Mouse (Mus musculus): ENCODE measurements around the gene Fam3c. TPM values are rescaled to one million over a fixed set of nuclear protein-coding genes. Genes with fewer than 3 reads are reported as not detected.
A peak's percentile ranks its signal among the peaks of the same experiment; 100 is the strongest.

Fam3c gene
- polyA plus RNA-seq, 1 experiment from 2014 or later = 42.7 TPM

GRCm38 (mm10) chr6:22359019-22359418 is 3.0 kb upstream of the Fam3c start:
- Histone ChIP-seq H3K36me3 (ENCODE audit: control insufficient read depth, insufficient read depth) (no peaks in the 10 kb centered on the region), H3K9me3 (replicated peaks; ENCODE audit: control insufficient read depth, low read length) (0 out of 2 replicates have a peak, but pooled peaks cover 2% of the 10 kb centered on the region), H3K4me3 (ENCODE audit: low read length) (no peak overlapping the region), H3K27me3 (ENCODE audit: control insufficient read depth, insufficient read depth, low read length) (no peaks in the 10 kb centered on the region), H3K4me1 (ENCODE audit: control insufficient read depth, insufficient read depth, low read length) (0 out of 2 replicates have a peak, but pooled peaks cover 3% of the 10 kb centered on the region), H3K27ac (ENCODE audit: low read length) (no peak overlapping the region), H3K9ac (ENCODE audit: low read length) (no peak overlapping the region), H3K4me2 (ENCODE audit: low read depth, low read length) (no peak overlapping the region)
- ATAC-seq (replicated peaks; ENCODE audit: extremely low read depth, insufficient read depth, low FRiP score) = no peak
- WGBS = 47% methylated on average over 1 of the region's 1 CpGs

DNA sequence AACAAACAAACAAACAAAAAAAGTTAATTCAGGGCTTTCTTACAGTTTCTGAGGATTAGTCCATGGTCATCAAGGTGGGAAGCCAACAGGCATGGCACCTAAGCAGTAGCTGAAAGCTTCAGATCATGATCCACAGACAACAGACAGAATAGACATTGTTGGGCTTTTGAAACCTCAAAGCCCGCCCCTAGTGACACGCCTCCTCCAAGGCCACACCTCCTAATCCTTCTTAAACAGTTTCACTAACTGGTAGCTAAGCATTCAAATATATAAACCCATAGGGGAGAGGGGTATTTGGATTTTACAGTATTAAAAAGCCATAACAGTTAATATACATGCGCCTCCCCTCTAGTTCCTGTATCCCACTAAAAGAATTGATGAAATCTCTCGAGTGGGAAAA is 1.3 kb upstream of the Fam3c start:
- 93% methylated on average over 4 of the region's 4 CpGs for WGBS
- Histone ChIP-seq H3K4me1 (ENCODE audit: control insufficient read depth, insufficient read depth, low read length) (0 out of 2 replicates have a peak, but pooled peaks cover 3% of the 10 kb centered on the region), H3K9ac (ENCODE audit: low read length) (no peak overlapping the region)

GRCm38 (mm10) chr6:22355396-22356085 is 502 bp downstream of the Fam3c start:
- ATAC-seq (replicated peaks; ENCODE audit: extremely low read depth, insufficient read depth, low FRiP score) = no peak; the same call in 1 of the 2 replicates
- peak overlapping the region; percentile 83 for H3K4me3 ChIP-seq (ENCODE audit: low read length)
- H3K4me1 ChIP-seq (ENCODE audit: control insufficient read depth, insufficient read depth, low read length) = peaks cover 3% of the 10 kb centered on the region; the same call in 1 of the 2 replicates
- peak overlapping the region; percentile 75 for H3K4me2 ChIP-seq (ENCODE audit: low read depth, low read length)
- 0 out of 2 replicates have a peak, but pooled peaks cover 2% of the 10 kb centered on the region for H3K9me3 ChIP-seq (replicated peaks; ENCODE audit: control insufficient read depth, low read length)
- 2% methylated on average over 50 of the region's 62 CpGs for WGBS
- H3K27ac ChIP-seq (ENCODE audit: low read length) = peak overlapping the region; percentile 68
- H3K27me3 ChIP-seq (ENCODE audit: control insufficient read depth, insufficient read depth, low read length) = no peaks in the 10 kb centered on the region
- no peaks in the 10 kb centered on the region for H3K36me3 ChIP-seq (ENCODE audit: control insufficient read depth, insufficient read depth)
- peak overlapping the region; percentile 85 for H3K9ac ChIP-seq (ENCODE audit: low read length)

More for the DNA sequence above, 1.3 kb upstream of the Fam3c start:
- 0 out of 2 replicates have a peak, but pooled peaks cover 2% of the 10 kb centered on the region for H3K9me3 ChIP-seq (replicated peaks; ENCODE audit: control insufficient read depth, low read length)
- no peaks in the 10 kb centered on the region for H3K36me3 ChIP-seq (ENCODE audit: control insufficient read depth, insufficient read depth)
- H3K27me3 ChIP-seq (ENCODE audit: control insufficient read depth, insufficient read depth, low read length) = no peaks in the 10 kb centered on the region
- no peak overlapping the region for H3K4me3 ChIP-seq (ENCODE audit: low read length)
- no peak overlapping the region for H3K4me2 ChIP-seq (ENCODE audit: low read depth, low read length)
- ATAC-seq (replicated peaks; ENCODE audit: extremely low read depth, insufficient read depth, low FRiP score) = no peak
- no peak overlapping the region for H3K27ac ChIP-seq (ENCODE audit: low read length)

DNA sequence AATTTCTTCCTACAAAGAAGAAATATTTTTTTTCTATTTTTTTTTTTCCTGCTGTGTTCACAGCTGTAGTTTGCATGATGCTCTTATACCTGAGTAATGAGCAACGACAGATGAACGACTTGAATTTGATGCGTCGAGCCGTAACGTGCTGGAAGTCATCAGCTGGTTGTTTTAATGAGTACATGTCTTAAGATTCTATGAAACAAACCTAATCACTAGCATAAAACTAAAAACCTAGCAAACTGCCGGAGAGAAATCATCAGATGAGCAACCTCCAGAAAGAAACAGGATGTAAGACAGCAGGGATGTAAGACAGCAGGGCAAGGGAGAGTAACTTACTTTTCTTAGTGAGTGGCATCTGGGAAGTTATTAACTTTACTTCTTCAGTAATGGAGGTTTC is 1.4 kb downstream of the Fam3c start:
- H3K4me3 ChIP-seq (ENCODE audit: low read length) = peak overlapping the region; percentile 83; the same call in 1 of the 2 replicates
- WGBS = 84% methylated on average over 7 of the region's 7 CpGs
- H3K9me3 ChIP-seq (replicated peaks; ENCODE audit: control insufficient read depth, low read length) = 0 out of 2 replicates have a peak, but pooled peaks cover 2% of the 10 kb centered on the region
- no peaks in the 10 kb centered on the region for H3K36me3 ChIP-seq (ENCODE audit: control insufficient read depth, insufficient read depth)
- no peak overlapping the region for H3K9ac ChIP-seq (ENCODE audit: low read length)
- no peak for ATAC-seq (replicated peaks; ENCODE audit: extremely low read depth, insufficient read depth, low FRiP score)
- no peaks in the 10 kb centered on the region for H3K27me3 ChIP-seq (ENCODE audit: control insufficient read depth, insufficient read depth, low read length)
- no peak overlapping the region for H3K27ac ChIP-seq (ENCODE audit: low read length)
- H3K4me2 ChIP-seq (ENCODE audit: low read depth, low read length) = peak overlapping the region; percentile 75
- H3K4me1 ChIP-seq (ENCODE audit: control insufficient read depth, insufficient read depth, low read length) = peaks cover 10% of the 10 kb centered on the region

DNA sequence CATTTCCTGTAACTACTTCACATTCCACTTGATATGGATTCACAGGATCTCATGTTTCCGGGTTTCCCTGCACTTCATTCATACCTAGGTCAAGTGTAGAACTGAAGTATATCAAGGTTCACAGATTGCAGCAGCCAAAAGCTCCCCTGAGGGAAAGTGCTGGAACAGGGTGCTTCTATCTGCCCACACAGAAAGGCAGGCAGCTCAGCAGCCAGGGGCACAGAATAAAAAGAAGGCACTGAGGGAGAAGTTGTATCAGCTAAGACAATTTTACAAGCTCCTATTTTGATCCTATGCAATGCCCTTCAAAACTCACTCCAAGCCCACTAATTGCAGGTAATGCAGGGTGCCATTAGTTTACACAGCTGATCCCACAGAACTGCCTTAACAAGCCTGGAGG is 2.0 kb downstream of the Fam3c start:
- no peak for ATAC-seq (replicated peaks; ENCODE audit: extremely low read depth, insufficient read depth, low FRiP score)
- Histone ChIP-seq H3K27ac (ENCODE audit: low read length) (no peak overlapping the region), H3K4me3 (ENCODE audit: low read length) (no peak overlapping the region), H3K27me3 (ENCODE audit: control insufficient read depth, insufficient read depth, low read length) (no peaks in the 10 kb centered on the region), H3K9me3 (replicated peaks; ENCODE audit: control insufficient read depth, low read length) (0 out of 2 replicates have a peak, but pooled peaks cover 2% of the 10 kb centered on the region), H3K4me2 (ENCODE audit: low read depth, low read length) (no peak overlapping the region; the same call in 1 of the 2 replicates), H3K36me3 (ENCODE audit: control insufficient read depth, insufficient read depth) (no peaks in the 10 kb centered on the region), H3K4me1 (ENCODE audit: control insufficient read depth, insufficient read depth, low read length) (peaks cover 15% of the 10 kb centered on the region), H3K9ac (ENCODE audit: low read length) (no peak overlapping the region)
- 49% methylated on average over 1 of the region's 1 CpGs for WGBS

- ATAC-seq (replicated peaks; ENCODE audit: extremely low read depth, insufficient read depth, low FRiP score) = no peak
- no peak overlapping the region for H3K4me3 ChIP-seq (ENCODE audit: low read length)
- no peak overlapping the region for H3K27ac ChIP-seq (ENCODE audit: low read length)
- H3K9me3 ChIP-seq (replicated peaks; ENCODE audit: control insufficient read depth, low read length) = no peaks in the 10 kb centered on the region
- H3K4me1 ChIP-seq (ENCODE audit: control insufficient read depth, insufficient read depth, low read length) = peaks cover 28% of the 10 kb centered on the region
- no peaks in the 10 kb centered on the region for H3K27me3 ChIP-seq (ENCODE audit: control insufficient read depth, insufficient read depth, low read length)
- H3K36me3 ChIP-seq (ENCODE audit: control insufficient read depth, insufficient read depth) = no peaks in the 10 kb centered on the region
- H3K9ac ChIP-seq (ENCODE audit: low read length) = no peak overlapping the region
- WGBS = 70% methylated on average over 9 of the region's 9 CpGs
- H3K4me2 ChIP-seq (ENCODE audit: low read depth, low read length) = no peak overlapping the region
These were observed 4.5 kb downstream of the Fam3c start for GRCm38 (mm10) chr6:22351551-22351950.

DNA sequence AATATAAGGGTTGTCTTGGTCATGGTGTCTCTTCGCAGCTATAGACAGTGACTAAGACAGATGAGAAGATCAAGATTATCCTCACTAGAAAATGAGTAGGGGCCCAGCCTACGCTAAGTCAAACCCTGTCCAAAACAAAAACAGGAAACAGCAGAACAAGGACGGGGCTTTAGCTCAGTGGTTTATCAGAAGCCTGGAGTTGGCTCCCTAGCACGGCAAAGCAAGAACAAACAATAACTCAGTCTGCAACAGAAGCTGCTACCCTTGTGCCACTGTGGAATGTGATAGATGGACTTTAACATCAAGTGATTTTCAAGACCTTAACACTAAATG is 5.8 kb downstream of the Fam3c start:
- ATAC-seq (replicated peaks; ENCODE audit: extremely low read depth, insufficient read depth, low FRiP score) = no peak; the same call in 1 of the 2 replicates
- Histone ChIP-seq H3K9ac (ENCODE audit: low read length) (no peak overlapping the region), H3K9me3 (replicated peaks; ENCODE audit: control insufficient read depth, low read length) (no peaks in the 10 kb centered on the region), H3K4me2 (ENCODE audit: low read depth, low read length) (0 out of 2 replicates have a peak overlapping the region, but pooled peaks have one; percentile 10), H3K36me3 (ENCODE audit: control insufficient read depth, insufficient read depth) (no peaks in the 10 kb centered on the region), H3K27me3 (ENCODE audit: control insufficient read depth, insufficient read depth, low read length) (no peaks in the 10 kb centered on the region), H3K27ac (ENCODE audit: low read length) (no peak overlapping the region), H3K4me1 (ENCODE audit: control insufficient read depth, insufficient read depth, low read length) (peaks cover 28% of the 10 kb centered on the region), H3K4me3 (ENCODE audit: low read length) (no peak overlapping the region)
- 48% methylated on average over 4 of the region's 4 CpGs for WGBS

GRCm38 (mm10) chr6:22349531-22350238 is 6.4 kb downstream of the Fam3c start:
- no peak for ATAC-seq (replicated peaks; ENCODE audit: extremely low read depth, insufficient read depth, low FRiP score)
- Histone ChIP-seq H3K27ac (ENCODE audit: low read length) (no peak overlapping the region), H3K9me3 (replicated peaks; ENCODE audit: control insufficient read depth, low read length) (no peaks in the 10 kb centered on the region), H3K27me3 (ENCODE audit: control insufficient read depth, insufficient read depth, low read length) (no peaks in the 10 kb centered on the region), H3K4me1 (ENCODE audit: control insufficient read depth, insufficient read depth, low read length) (peaks cover 28% of the 10 kb centered on the region), H3K4me3 (ENCODE audit: low read length) (no peak overlapping the region), H3K4me2 (ENCODE audit: low read depth, low read length) (0 out of 2 replicates have a peak overlapping the region, but pooled peaks have one; percentile 10), H3K9ac (ENCODE audit: low read length) (no peak overlapping the region), H3K36me3 (ENCODE audit: control insufficient read depth, insufficient read depth) (no peaks in the 10 kb centered on the region)
- WGBS = 65% methylated on average over 11 of the region's 11 CpGs

DNA sequence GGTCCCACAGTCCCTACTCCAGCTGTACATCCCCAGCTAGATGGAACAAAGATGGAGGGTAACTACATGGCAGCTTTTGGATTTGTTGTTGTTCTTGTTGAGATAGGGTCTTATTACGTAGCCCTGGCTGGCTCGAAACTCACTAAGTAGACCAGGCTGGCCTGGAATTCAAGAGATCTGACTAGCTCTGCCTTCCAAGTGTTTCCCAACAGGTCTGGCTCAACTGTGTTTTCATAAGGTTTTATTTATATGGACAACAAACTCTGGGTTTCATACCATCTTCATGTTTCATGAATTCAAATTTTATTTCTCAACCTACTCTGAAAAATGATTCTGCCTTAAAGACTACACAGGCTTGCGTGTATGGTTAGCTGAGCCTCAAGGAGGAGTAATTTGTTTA is 7.1 kb downstream of the Fam3c start:
- no peak overlapping the region for H3K9ac ChIP-seq (ENCODE audit: low read length)
- H3K27ac ChIP-seq (ENCODE audit: low read length) = no peak overlapping the region
- H3K4me1 ChIP-seq (ENCODE audit: control insufficient read depth, insufficient read depth, low read length) = peaks cover 31% of the 10 kb centered on the region
- H3K27me3 ChIP-seq (ENCODE audit: control insufficient read depth, insufficient read depth, low read length) = no peaks in the 10 kb centered on the region
- H3K36me3 ChIP-seq (ENCODE audit: control insufficient read depth, insufficient read depth) = no peaks in the 10 kb centered on the region
- H3K4me2 ChIP-seq (ENCODE audit: low read depth, low read length) = no peak overlapping the region
- H3K9me3 ChIP-seq (replicated peaks; ENCODE audit: control insufficient read depth, low read length) = no peaks in the 10 kb centered on the region
- no peak for ATAC-seq (replicated peaks; ENCODE audit: extremely low read depth, insufficient read depth, low FRiP score)
- WGBS = 94% methylated on average over 3 of the region's 3 CpGs
- H3K4me3 ChIP-seq (ENCODE audit: low read length) = no peak overlapping the region
